Mouse (Mus musculus): ENCODE measurements at regions not wholly inside any gene's neighbourhood (a gene's known extent, or its start where the extent isn't known, plus 50 kb on each side); places are given as distances from the start of the nearest gene placed in this dataset.

DNA sequence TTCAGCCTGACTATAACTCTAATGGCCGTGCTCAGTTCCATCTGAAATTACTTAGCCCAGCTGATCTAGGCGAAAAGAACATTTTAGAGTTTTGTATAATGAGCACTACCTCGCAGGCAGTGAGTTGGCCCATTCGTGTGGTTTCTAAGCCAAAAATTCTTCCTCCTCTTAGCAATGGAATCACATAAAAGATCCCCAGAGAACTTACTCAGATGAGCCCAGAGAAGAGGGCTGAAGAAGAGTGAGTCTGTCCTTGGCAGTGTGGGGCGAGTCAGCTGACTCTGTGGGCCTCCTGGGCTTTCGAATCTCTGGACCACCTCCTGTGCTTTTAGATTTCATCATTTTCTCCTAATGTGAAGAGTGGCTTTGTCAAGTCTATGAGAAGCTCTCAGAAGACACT lies 240.2 kb downstream of the Mreg start:
- TF ChIP-seq POLR2A (IDR thresholded peaks at IDR 0.05; ENCODE audit: borderline replicate concordance, extremely low read depth, low read depth, low read length) (no peak), CTCF (IDR thresholded peaks at IDR 0.05; ENCODE audit: insufficient read depth, low read length) (no peak)

Measured in lung, adult 2 months (tissue).